ENCODE assay signal across 8 mouse cellular contexts in genomic region chr8:126826328-126827285, GRCm38 (mm10).
DNase-seq lines count a peak whose midpoint lies in the region; ATAC-seq and TF ChIP-seq lines count a peak whose summit lies in the region.

No protein-coding gene starts in this region.

- no peaks in the 10 kb centered on the region for H3K27me3 ChIP-seq in CH12.LX (replicated peaks)
- no peaks in the 10 kb centered on the region for H3K27me3 ChIP-seq in forebrain, embryonic 13.5 days

- H3K4me1 ChIP-seq in CH12.LX (ENCODE audit: control insufficient read depth in 1 of 2, insufficient read depth in 2 of 2) = peaks cover 31 to 93% of the 10 kb centered on the region in 2 experiments
- H3K4me1 ChIP-seq in forebrain, embryonic 13.5 days = peaks cover 43% of the 10 kb centered on the region

- peak; percentile 82 for ATAC-seq in forebrain, embryonic 13.5 days
- peak; percentile 14; the same call in 1 of the 2 replicates for ATAC-seq in megakaryocyte, adult 5-6 weeks (ENCODE audit: poor library complexity, severe bottlenecking)

- intact Hi-C loops in heart, postnatal 25 days (cut with DNase I) = no loop called here

- in situ Hi-C loops in CH12.LX (cut with MboI; ENCODE audit: low pct_ligation_motif_present, low pct_unique_long_range_greater_than_20kb, low sequenced_read_pairs) = no loop called here

- H3K4me2 ChIP-seq in CH12.LX (ENCODE audit: insufficient read depth, low read depth, poor library complexity, severe bottlenecking) = no peak overlapping the region
- peak overlapping the region; percentile 38 for H3K4me2 ChIP-seq in forebrain, embryonic 13.5 days

- TF ChIP-seq CTCF in CH12.LX (conservative IDR thresholded peaks at IDR 0.05 in 1 of 2, IDR thresholded peaks at IDR 0.05 in 1 of 2; ENCODE audit: low read depth in 2 of 2, low read length in 2 of 2) = no peak

- no peak for TF ChIP-seq RAD21 in CH12.LX (IDR thresholded peaks at IDR 0.05; ENCODE audit: low read depth, low read length)

- TF ChIP-seq EP300 in CH12.LX (IDR thresholded peaks at IDR 0.05; ENCODE audit: low read length) = peak; percentile 33; the same call in 1 of the 2 replicates

- no peak overlapping the region for H3K4me3 ChIP-seq in CH12.LX (replicated peaks in 1 of 3; ENCODE audit: low read depth in 2 of 3, low read length in 2 of 3, poor library complexity in 1 of 3)
- no peak overlapping the region for H3K4me3 ChIP-seq in forebrain, embryonic 13.5 days

- no peaks in the 10 kb centered on the region for H3K79me2 ChIP-seq in CH12.LX (replicated peaks; ENCODE audit: control insufficient read depth, extremely low read depth, insufficient read depth, poor library complexity, severe bottlenecking)

- no peak overlapping the region for H3K9ac ChIP-seq in CH12.LX (ENCODE audit: insufficient read depth, low read depth)
- peak overlapping the region; percentile 53 for H3K9ac ChIP-seq in forebrain, embryonic 13.5 days

- no peak for DNase-seq in CH12.LX (ENCODE audit: extremely low read depth)
- DNase-seq in adrenal gland, adult (ENCODE audit: inconsistent age in 2 of 2, low spot score in 1 of 2) = peak; percentile 83 to 88
- peak; percentile 77 for DNase-seq in heart, postnatal 25 days (ENCODE audit: low spot score)
- peak; percentile 82 to 90 for DNase-seq in kidney, postnatal 36 days
- DNase-seq in testis, postnatal 10 days (ENCODE audit: low spot score) = peak; percentile 69
- no peak for DNase-seq in urinary bladder, postnatal 10 days (ENCODE audit: low spot score)

- H3K36me3 ChIP-seq in CH12.LX (replicated peaks in 1 of 2; ENCODE audit: control insufficient read depth in 1 of 2, insufficient read depth in 1 of 2, low read length in 1 of 2) = peaks cover 0 to 13% of the 10 kb centered on the region in 2 experiments
- H3K36me3 ChIP-seq in forebrain, embryonic 13.5 days (ENCODE audit: poor library complexity, severe bottlenecking) = no peaks in the 10 kb centered on the region

- TF ChIP-seq POLR2A in CH12.LX (IDR thresholded peaks at IDR 0.05; ENCODE audit: low read depth, low read length) = no peak

- 2% methylated on average over 11 of the region's 11 CpGs for WGBS in forebrain, embryonic 13.5 days

- H3K27ac ChIP-seq in CH12.LX (ENCODE audit: insufficient read depth, low read depth) = no peak overlapping the region
- H3K27ac ChIP-seq in forebrain, embryonic 13.5 days = peak overlapping the region; percentile 97

- no peaks in the 10 kb centered on the region for H3K9me3 ChIP-seq in CH12.LX (replicated peaks; ENCODE audit: low read length)
- no peaks in the 10 kb centered on the region for H3K9me3 ChIP-seq in forebrain, embryonic 13.5 days (replicated peaks)

- dilution Hi-C loops in CH12.LX (cut with MboI; ENCODE audit: extremely low pct_ligation_motif_present, extremely low pct_unique_long_range_greater_than_20kb, low sequenced_read_pairs) = no loop called here

TF ChIP-seq in CH12.LX, 34 proteins besides CTCF, POLR2A, EP300 and RAD21:
- TF ChIP-seq MAX (IDR thresholded peaks at IDR 0.05; ENCODE audit: low read length) (no peak), SIN3A (IDR thresholded peaks at IDR 0.05; ENCODE audit: low read length) (no peak), ZNF384 (IDR thresholded peaks at IDR 0.05; ENCODE audit: low read depth, low read length) (0 out of 2 replicates have a peak, but pooled peaks have one; percentile 4), CHD2 (IDR thresholded peaks at IDR 0.05; ENCODE audit: low read length) (0 out of 2 replicates have a peak, but pooled peaks have one; percentile 5), MEF2A (IDR thresholded peaks at IDR 0.05; ENCODE audit: borderline replicate concordance, low read depth, low read length) (0 out of 2 replicates have a peak, but pooled peaks have one; percentile 14), RCOR1 (conservative IDR thresholded peaks at IDR 0.05; ENCODE audit: low read depth, low read length) (no peak), IRF4 (IDR thresholded peaks at IDR 0.05; ENCODE audit: low read depth, low read length) (0 out of 2 replicates have a peak, but pooled peaks have one; percentile 12), ZC3H11A (IDR thresholded peaks at IDR 0.05; ENCODE audit: low read depth, low read length) (no peak), E2F4 (IDR thresholded peaks at IDR 0.05; ENCODE audit: insufficient replicate concordance, low read depth, low read length) (no peak), ETS1 (conservative IDR thresholded peaks at IDR 0.05; ENCODE audit: low read depth, low read length) (peak; percentile 47), TBP (conservative IDR thresholded peaks at IDR 0.05; ENCODE audit: low read depth, low read length) (no peak), USF1 (IDR thresholded peaks at IDR 0.05; ENCODE audit: low read depth, low read length) (no peak), POLR2AphosphoS2 (IDR thresholded peaks at IDR 0.05; ENCODE audit: low read depth, low read length) (no peak), PAX5 (IDR thresholded peaks at IDR 0.05; ENCODE audit: low read length) (no peak), MAZ (IDR thresholded peaks at IDR 0.05; ENCODE audit: low read depth, low read length) (no peak)
TF ChIP-seq in CH12.LX: peak in this region for 5.

Comparison
In these comparisons a context has a peak if more than half of its experiments do, and no peak if none do; other contexts are left out.
1. DNase-seq: peak in adrenal gland, adult (2 of 2), heart, postnatal 25 days (single experiment), kidney, postnatal 36 days (2 of 2) and testis, postnatal 10 days (single experiment); none in CH12.LX (single experiment) and urinary bladder, postnatal 10 days (single experiment).